Mouse (Mus musculus): Measurements from ENCODE around the gene Hmgcs1.
"Not testable (repeated sequence)": the region's sequence is repeated elsewhere in the genome, so short reads cannot be mapped to it uniquely, and the experiment has no call there.

The Hmgcs1 gene

GRCm38 (mm10) chr13:119690039-119690728, at the start of gene Hmgcs1:
Gene Hmgcs1, plus strand, starts transcription at chr13:119690379.
- DNase-seq = peak; percentile 98

GRCm38 (mm10) chr13:119640504-119640903, 49.7 kb upstream of the Hmgcs1 start:
- no peak for DNase-seq

GRCm38 (mm10) chr13:119641145-119641544, 49.0 kb upstream of the Hmgcs1 start:
- no peak for DNase-seq

GRCm38 (mm10) chr13:119644769-119645168, 45.4 kb upstream of the Hmgcs1 start:
- no peak for DNase-seq

GRCm38 (mm10) chr13:119646511-119646910, 43.7 kb upstream of the Hmgcs1 start:
- DNase-seq = no peak

- DNase-seq = no peak
Observed at GRCm38 (mm10) chr13:119648891-119649698, 41.1 kb upstream of the Hmgcs1 start.

GRCm38 (mm10) chr13:119649699-119650046, 40.5 kb upstream of the Hmgcs1 start:
- no peak for DNase-seq

- no peak for DNase-seq
Observed at GRCm38 (mm10) chr13:119654734-119655133, 35.4 kb upstream of the Hmgcs1 start.

- DNase-seq = no peak
Observed at GRCm38 (mm10) chr13:119656246-119656645, 33.9 kb upstream of the Hmgcs1 start.

- no peak for DNase-seq
Observed at GRCm38 (mm10) chr13:119656846-119657416, 33.2 kb upstream of the Hmgcs1 start.

- DNase-seq = not testable (repeated sequence)
Observed at GRCm38 (mm10) chr13:119661420-119661819, 28.8 kb upstream of the Hmgcs1 start.

- DNase-seq = no peak
Observed at GRCm38 (mm10) chr13:119678794-119679193, 11.4 kb upstream of the Hmgcs1 start.

GRCm38 (mm10) chr13:119679721-119680120, 10.5 kb upstream of the Hmgcs1 start:
- DNase-seq = no peak

GRCm38 (mm10) chr13:119681161-119681560, 9.0 kb upstream of the Hmgcs1 start:
- DNase-seq = no peak

GRCm38 (mm10) chr13:119684416-119685177, 5.6 kb upstream of the Hmgcs1 start:
- no peak for DNase-seq

- no peak for DNase-seq
Observed at GRCm38 (mm10) chr13:119689709-119690038, 505 bp upstream of the Hmgcs1 start.

GRCm38 (mm10) chr13:119690876-119691620, 869 bp downstream of the Hmgcs1 start:
- DNase-seq = no peak

- not testable (repeated sequence) for DNase-seq
Observed at GRCm38 (mm10) chr13:119691958-119692357, 1.8 kb downstream of the Hmgcs1 start.

- no peak for DNase-seq
Observed at GRCm38 (mm10) chr13:119695676-119696075, 5.5 kb downstream of the Hmgcs1 start.

GRCm38 (mm10) chr13:119696496-119696895, 6.3 kb downstream of the Hmgcs1 start:
- no peak for DNase-seq

GRCm38 (mm10) chr13:119698436-119698835, 8.3 kb downstream of the Hmgcs1 start:
- DNase-seq = no peak

- DNase-seq = no peak
Observed at GRCm38 (mm10) chr13:119704280-119704679, 14.1 kb downstream of the Hmgcs1 start.

Measured in thymus, adult 18-20 months (tissue).